Mouse (Mus musculus) erythroblast, embryonic 14.5 days (primary cell): ENCODE measurements around the gene Tnr.

Experiments used
- GATA1 ChIP-seq: IDR thresholded peaks from 2 replicates; pipeline ENCODE4 v1.6.1; 2012; ENCODE audit warnings: low read length, inconsistent platforms, mixed read lengths
- TAL1 ChIP-seq: IDR thresholded peaks from 3 replicates; pipeline ENCODE4 v1.6.1; 2012; ENCODE audit warnings: low read length, inconsistent platforms, mixed read lengths

DNA sequence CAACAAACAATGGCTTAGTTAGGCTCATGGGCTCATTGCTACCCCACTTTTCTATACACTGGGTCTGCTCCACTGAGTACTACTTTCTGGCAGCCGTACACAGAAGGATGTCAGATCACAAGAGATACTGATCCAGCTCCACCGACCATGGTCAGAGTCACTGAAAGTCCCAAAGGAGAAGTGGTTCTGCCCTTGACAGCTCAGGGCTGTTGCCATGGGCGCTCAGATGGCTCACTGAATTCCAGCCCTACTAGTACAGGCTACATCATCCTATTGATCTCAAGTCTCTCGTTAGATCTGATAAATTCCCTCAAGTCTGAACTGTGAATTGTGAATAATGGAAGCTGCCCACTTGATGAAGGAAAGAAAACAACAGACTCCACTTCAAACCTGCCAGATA lies 207.3 kb downstream of the Tnr start:
- TF ChIP-seq GATA1, result no peak
- TF ChIP-seq TAL1, result no peak
